ENCODE assay signal across 15 mouse cellular contexts in genomic region chr4:154248092-154248805, GRCm38 (mm10). TPM values are rescaled to one million over a fixed set of nuclear protein-coding genes. Genes with fewer than 3 reads are reported as not detected.
DNase-seq lines count a peak whose midpoint lies in the region; ATAC-seq and TF ChIP-seq lines count a peak whose summit lies in the region.
"Had no signal": no experiment of that assay in that cellular context is flagged by ENCODE, and none has a peak within 500 bp of the region (broad histone marks: within the 10 kb centered on the region; RNA-seq: fewer than 3 reads in every experiment).

No protein-coding gene starts in this region.

- POLR2A ChIA-PET in Patski (lab: Charles Lee): interaction anchor here (1.0 kb wide), 1 partner anchor 127 kb away, joined by 3 read pairs; no protein-coding TSS in a partner anchor

- no peak overlapping the region for H3K4me3 ChIP-seq in midbrain, embryonic 10.5 days
- H3K4me3 ChIP-seq in midbrain, embryonic 14.5 days (replicated peaks; ENCODE audit: low read depth, low read length): no peak overlapping the region
- no peak overlapping the region for H3K4me3 ChIP-seq in embryonic facial prominence, embryonic 15.5 days (replicated peaks)
- H3K4me3 ChIP-seq: myocyte had no signal

- no peak for TF ChIP-seq CTCF in Patski (IDR thresholded peaks at IDR 0.05)

- 75% methylated on average over 21 of the region's 21 CpGs for WGBS in midbrain, embryonic 10.5 days
- 73% methylated on average over 21 of the region's 21 CpGs for WGBS in midbrain, embryonic 14.5 days
- WGBS in embryonic facial prominence, embryonic 15.5 days: 27% methylated on average over 21 of the region's 21 CpGs

- peak overlapping the region; percentile 52; the same call in 1 of the 2 replicates for H3K27ac ChIP-seq in midbrain, embryonic 10.5 days (replicated peaks)
- no peak overlapping the region for H3K27ac ChIP-seq in midbrain, embryonic 14.5 days (replicated peaks; ENCODE audit: low read depth, low read length)
- H3K27ac ChIP-seq in embryonic facial prominence, embryonic 15.5 days (replicated peaks): peak overlapping the region; percentile 87
- H3K27ac ChIP-seq: kidney, postnatal 0 days had no signal

- H3K27me3 ChIP-seq in midbrain, embryonic 10.5 days (ENCODE audit: low read depth, poor library complexity, severe bottlenecking): peaks cover 21% of the 10 kb centered on the region; the same call in 1 of the 2 replicates
- H3K27me3 ChIP-seq in midbrain, embryonic 14.5 days (ENCODE audit: control insufficient read depth, insufficient read depth, low read length): no peaks in the 10 kb centered on the region
- H3K27me3 ChIP-seq in Patski: no peaks in the 10 kb centered on the region
- no peaks in the 10 kb centered on the region for H3K27me3 ChIP-seq in embryonic facial prominence, embryonic 15.5 days

- peaks cover 41% of the 10 kb centered on the region for H3K4me1 ChIP-seq in midbrain, embryonic 10.5 days
- H3K4me1 ChIP-seq in midbrain, embryonic 14.5 days (ENCODE audit: control insufficient read depth, insufficient read depth, low read length): no peaks in the 10 kb centered on the region
- H3K4me1 ChIP-seq in embryonic facial prominence, embryonic 15.5 days: peaks cover 59% of the 10 kb centered on the region

- no peak overlapping the region for H3K4me2 ChIP-seq in midbrain, embryonic 14.5 days (ENCODE audit: low read length)
- no peak overlapping the region for H3K4me2 ChIP-seq in embryonic facial prominence, embryonic 15.5 days (replicated peaks)

- CTCF ChIA-PET in Patski (lab: Charles Lee): interaction anchor here (0.8 to 1.2 kb wide), 3 partner anchors 23 to 41 kb away, joined by 3 read pairs; no protein-coding TSS in a partner anchor

- H3K36me3 ChIP-seq in midbrain, embryonic 10.5 days: no peaks in the 10 kb centered on the region
- H3K36me3 ChIP-seq in midbrain, embryonic 14.5 days (ENCODE audit: control insufficient read depth, insufficient read depth, low read length): no peaks in the 10 kb centered on the region
- H3K36me3 ChIP-seq in embryonic facial prominence, embryonic 15.5 days: peaks cover 27% of the 10 kb centered on the region

- in situ Hi-C loops in Patski (cut with MboI; ENCODE audit: low pct_unique_long_range_greater_than_20kb): loop anchor here (25.0 kb wide), 1 partner anchor 1761 kb away; the partner anchor contains the start of genes Kcnab2 and Nphp4

- DNase-seq in midbrain, embryonic 10.5 days (ENCODE audit: low spot score): no peak
- DNase-seq in midbrain, embryonic 14.5 days: no peak
- no peak for DNase-seq in Patski (ENCODE audit: low read depth, low spot score)
- no peak for DNase-seq in kidney, adult 11 months
- no peak for DNase-seq in left cerebral cortex, postnatal 36 days (ENCODE audit: low spot score in 2 of 2)
- DNase-seq: adrenal gland, postnatal 25 days; cerebellum, postnatal 10 days; lung, adult 2 months; right cerebral cortex, postnatal 4 days; thymus, adult 2 months had no signal

- no peaks in the 10 kb centered on the region for H3K9me3 ChIP-seq in midbrain, embryonic 10.5 days (replicated peaks)
- H3K9me3 ChIP-seq in midbrain, embryonic 14.5 days (ENCODE audit: control insufficient read depth, low read length): no peaks in the 10 kb centered on the region
- no peaks in the 10 kb centered on the region for H3K9me3 ChIP-seq in embryonic facial prominence, embryonic 15.5 days (replicated peaks)

- ATAC-seq in midbrain, embryonic 14.5 days (ENCODE audit: low FRiP score, low TSS enrichment): no peak
- ATAC-seq in Patski: peak; percentile 81
- peak; percentile 27 for ATAC-seq in embryonic facial prominence, embryonic 15.5 days (ENCODE audit: insufficient number of reproducible peaks, low FRiP score, low TSS enrichment, low read depth)
- ATAC-seq in megakaryocyte progenitor cell, adult 5-6 weeks (replicated peaks; ENCODE audit: poor library complexity): 0 out of 2 replicates have a peak, but pooled peaks have one; percentile 16

- H3K9ac ChIP-seq in midbrain, embryonic 14.5 days (replicated peaks; ENCODE audit: low read length): no peak overlapping the region
- no peak overlapping the region for H3K9ac ChIP-seq in embryonic facial prominence, embryonic 15.5 days

- intact Hi-C loops in left cerebral cortex, postnatal 36 days (cut with DNase I): no loop called here

RNA-seq across cellular contexts. Expression of gene Arhgef16, which starts 53.2 kb away (rescaled TPM):
- polyA plus RNA-seq in midbrain, embryonic 10.5 days (2016; fragmentation: Nextera tagmentation; extraction: Ambion mirVana): 1.4 and 1.6 TPM in 2 replicates
- polyA plus RNA-seq in midbrain, embryonic 14.5 days (2014; fragmentation: Nextera tagmentation; extraction: Ambion mirVana): 0.74 and 0.93 TPM in 2 replicates
- 1.6 TPM for polyA plus RNA-seq in Patski (2021)
- polyA plus RNA-seq in embryonic facial prominence, embryonic 15.5 days (2015; fragmentation: Nextera tagmentation; extraction: Ambion mirVana): 7.5 and 7.7 TPM in 2 replicates
- not detected in 2 replicates for total RNA-seq in megakaryocyte progenitor cell, adult 5-6 weeks (2015)
- total RNA-seq in megakaryocyte progenitor cell, adult 5-6 weeks (2017): not detected in 2 replicates
- total RNA-seq in left cerebral cortex, postnatal 36 days (2021): under 1 TPM; 0.59 to 0.62 TPM
- total RNA-seq: megakaryocyte, adult 5-6 weeks had no signal
- polyA plus RNA-seq: myocyte had no signal
